Mouse (Mus musculus) heart, postnatal 0 days (tissue): ENCODE measurements around the gene Zfp473. TPM values are rescaled to one million over a fixed set of nuclear protein-coding genes. Genes with fewer than 3 reads are reported as not detected.
A peak's percentile ranks its signal among the peaks of the same experiment; 100 is the strongest.

Experiments used
- ATAC-seq: fragments of 200-750 bp; cut with Nextera tagmentation; 2 replicates; pipeline ENCODE4 v1.8.0; 2017; ENCODE audit warnings: low read depth, moderate number of reproducible peaks, moderate library complexity; ENCODE audit not compliant: insufficient read depth
- DNase-seq: peaks from one replicate; pipeline ENCODE4 v3.0.0-alpha.2; 2016; ENCODE audit warnings: low spot score
- H3K27ac ChIP-seq: fragments of 300-500 bp; sonication (generic); 2 replicates; pipeline ENCODE4 v1.5.1; 2014; ENCODE audit warnings: low read depth, mild to moderate bottlenecking
- H3K27me3 ChIP-seq: fragments of 300-500 bp; sonication (generic); 2 replicates; pipeline ENCODE4 v1.6.1; 2014; ENCODE audit warnings: low read length, mixed read lengths; ENCODE audit not compliant: control insufficient read depth, insufficient read depth
- H3K36me3 ChIP-seq: fragments of 300-500 bp; sonication (generic); replicated peaks from 2 replicates; pipeline ENCODE4 v1.6.1; 2014; ENCODE audit warnings: low read length, mixed read lengths; ENCODE audit not compliant: control insufficient read depth, insufficient read depth
- H3K4me1 ChIP-seq: fragments of 300-500 bp; sonication (generic); 2 replicates; pipeline ENCODE4 v1.6.1; 2014; ENCODE audit warnings: antibody characterized with exemption; ENCODE audit not compliant: control insufficient read depth, insufficient read depth
- H3K4me2 ChIP-seq: fragments of 300-500 bp; sonication (generic); 2 replicates; pipeline ENCODE4 v1.6.1; 2014; ENCODE audit warnings: low read depth, mild to moderate bottlenecking, low read length, moderate library complexity
- H3K4me3 ChIP-seq: fragments of 300-500 bp; sonication (generic); 2 replicates; pipeline ENCODE4 v1.5.1; 2014; ENCODE audit warnings: low read depth, low read length
- H3K9ac ChIP-seq: fragments of 300-500 bp; sonication (generic); replicated peaks from 2 replicates; pipeline ENCODE4 v1.6.1; 2014; ENCODE audit warnings: low read depth, low read length, mixed read lengths
- H3K9me3 ChIP-seq: fragments of 300-500 bp; sonication (generic); replicated peaks from 2 replicates; pipeline ENCODE4 v1.6.1; 2016; ENCODE audit warnings: low read length; ENCODE audit not compliant: control insufficient read depth
- CTCF ChIP-seq: IDR thresholded peaks from 2 replicates; pipeline ENCODE4 v1.5.1; 2016; ENCODE audit warnings: antibody characterized with exemption, control low read depth, low read depth
- EP300 ChIP-seq: IDR thresholded peaks from 2 replicates; pipeline ENCODE4 v1.6.1; 2016; ENCODE audit warnings: antibody characterized with exemption, low read depth
- WGBS: fragments of 180-500 bp; shearing (Covaris S2); extraction: QIAGEN DNeasy Blood & Tissue Kit; methylation state at CpG from one replicate; pipeline ENCODE4 v1.1.7; 2014; 5-methylcytosine and 5-hydroxymethylcytosine counted together
- polyA plus RNA-seq: library from polyadenylated mRNA; unstranded; fragments of >200 nt; fragmentation: Nextera tagmentation; extraction: Ambion mirVana; gene quantifications from 2 replicates; pipeline ENCODE4 v1.2.1, GENCODE M21; 2015
- total RNA-seq: library from RNA; depleted of rRNA; stranded (reverse); fragments of >200 nt; gene quantifications from 2 replicates; pipeline ENCODE4 v1.2.3, GENCODE M21; 2014; ENCODE audit warnings: low replicate concordance; rRNA removed

The Zfp473 gene
- total and polyA plus RNA-seq, 2 experiments from 2014 or later, result 0.15 to 0.46 TPM

GRCm38 (mm10) chr7:44683656-44684055, 67.2 kb downstream of the Zfp473 start:
- no peak for TF ChIP-seq CTCF
- TF ChIP-seq EP300, result no peak
- ATAC-seq (peak; percentile 35; the same call in 1 of the 2 replicates), DNase-seq (peak; percentile 30)
- Histone ChIP-seq H3K4me2 (no peak overlapping the region), H3K36me3 (no peaks in the 10 kb centered on the region), H3K27ac (no peak overlapping the region), H3K9ac (no peak overlapping the region), H3K27me3 (no peaks in the 10 kb centered on the region), H3K4me3 (no peak overlapping the region), H3K4me1 (no peaks in the 10 kb centered on the region), H3K9me3 (0 out of 2 replicates have a peak, but pooled peaks cover 2% of the 10 kb centered on the region)
- 59% methylated on average over 8 of the region's 8 CpGs for WGBS

Other genes with a start within 250 kb of the Zfp473 start
- gene Mybpc2, start 226.4 kb downstream of the Zfp473 start, total RNA-seq, result 3.3 and 4.5 TPM in 2 replicates
- 2.5 and 2.6 TPM in 2 replicates for gene Mybpc2, start 226.4 kb downstream of the Zfp473 start, polyA plus RNA-seq
- 1.2 and 2.6 TPM in 2 replicates for gene Spib, start 219.0 kb downstream of the Zfp473 start, total RNA-seq
- 0.11 and 0.12 TPM in 2 replicates for gene Spib, start 219.0 kb downstream of the Zfp473 start, polyA plus RNA-seq
- gene Pold1, start 202.2 kb downstream of the Zfp473 start, total RNA-seq, result 36.1 and 41.8 TPM in 2 replicates
- 18.3 and 18.9 TPM in 2 replicates for gene Pold1, start 202.2 kb downstream of the Zfp473 start, polyA plus RNA-seq
- gene Nr1h2, start 197.1 kb downstream of the Zfp473 start, total RNA-seq, result 60.9 and 70.3 TPM in 2 replicates
- 50.1 and 51.3 TPM in 2 replicates for gene Nr1h2, start 197.1 kb downstream of the Zfp473 start, polyA plus RNA-seq
- 1.2 TPM in 1 of 2 replicates, not detected in the other for gene Napsa, start 178.7 kb downstream of the Zfp473 start, total RNA-seq
- gene Napsa, start 178.7 kb downstream of the Zfp473 start, polyA plus RNA-seq, result 0.65 and 0.81 TPM in 2 replicates
- gene Kcnc3, start 160.4 kb downstream of the Zfp473 start, total RNA-seq, result not detected in 2 replicates
- not detected in 2 replicates for gene Kcnc3, start 160.4 kb downstream of the Zfp473 start, polyA plus RNA-seq
- gene Myh14, start 80.2 kb downstream of the Zfp473 start, total RNA-seq, result 2.9 TPM in 2 replicates
- gene Myh14, start 80.2 kb downstream of the Zfp473 start, polyA plus RNA-seq, result 0.89 and 1.4 TPM in 2 replicates
- gene Izumo2, start 42.3 kb downstream of the Zfp473 start, total RNA-seq, result not detected in 2 replicates
- gene Izumo2, start 42.3 kb downstream of the Zfp473 start, polyA plus RNA-seq, result not detected in 2 replicates
- 25.7 and 31.7 TPM in 2 replicates for gene Vrk3, start 2.6 kb downstream of the Zfp473 start, total RNA-seq
- 28.7 and 32.9 TPM in 2 replicates for gene Vrk3, start 2.6 kb downstream of the Zfp473 start, polyA plus RNA-seq
- 75.3 and 78.0 TPM in 2 replicates for gene Nup62, start 65.0 kb upstream of the Zfp473 start, total RNA-seq
- 37.6 and 40.9 TPM in 2 replicates for gene Nup62, start 65.0 kb upstream of the Zfp473 start, polyA plus RNA-seq
- gene Il4i1, start 65.3 kb upstream of the Zfp473 start, total RNA-seq, result not detected in 2 replicates
- gene Il4i1, start 65.3 kb upstream of the Zfp473 start, polyA plus RNA-seq, result 0.93 and 1.1 TPM in 2 replicates
- gene Atf5, start 65.6 kb upstream of the Zfp473 start, total RNA-seq, result 5.6 and 16.0 TPM in 2 replicates
- gene Atf5, start 65.6 kb upstream of the Zfp473 start, polyA plus RNA-seq, result 3.0 and 3.5 TPM in 2 replicates
- 81.8 and 137 TPM in 2 replicates for gene Akt1s1, start 97.9 kb upstream of the Zfp473 start, total RNA-seq
- gene Akt1s1, start 97.9 kb upstream of the Zfp473 start, polyA plus RNA-seq, result 91.3 and 91.8 TPM in 2 replicates
- 43.5 and 101 TPM in 2 replicates for gene Tbc1d17, start 98.0 kb upstream of the Zfp473 start, total RNA-seq
- 51.7 and 57.5 TPM in 2 replicates for gene Tbc1d17, start 98.0 kb upstream of the Zfp473 start, polyA plus RNA-seq
- 43.6 and 45.9 TPM in 2 replicates for gene Pnkp, start 106.1 kb upstream of the Zfp473 start, total RNA-seq
- gene Pnkp, start 106.1 kb upstream of the Zfp473 start, polyA plus RNA-seq, result 24.5 and 27.2 TPM in 2 replicates
- gene Ptov1, start 118.7 kb upstream of the Zfp473 start, total RNA-seq, result 335 and 364 TPM in 2 replicates
- gene Ptov1, start 118.7 kb upstream of the Zfp473 start, polyA plus RNA-seq, result 246 and 248 TPM in 2 replicates
- gene Med25, start 141.7 kb upstream of the Zfp473 start, total RNA-seq, result 112 and 136 TPM in 2 replicates
- gene Med25, start 141.7 kb upstream of the Zfp473 start, polyA plus RNA-seq, result 69.0 and 73.3 TPM in 2 replicates
- gene Fuz, start 145.0 kb upstream of the Zfp473 start, total RNA-seq, result 25.0 and 50.8 TPM in 2 replicates
- gene Fuz, start 145.0 kb upstream of the Zfp473 start, polyA plus RNA-seq, result 10.0 and 12.0 TPM in 2 replicates
- gene Ap2a1, start 178.4 kb upstream of the Zfp473 start, total RNA-seq, result 63.1 and 99.0 TPM in 2 replicates
- 36.2 and 37.1 TPM in 2 replicates for gene Ap2a1, start 178.4 kb upstream of the Zfp473 start, polyA plus RNA-seq
- not detected in 2 replicates for gene Tsks, start 192.2 kb upstream of the Zfp473 start, total RNA-seq
- 0.16 and 0.27 TPM in 2 replicates for gene Tsks, start 192.2 kb upstream of the Zfp473 start, polyA plus RNA-seq
- 7.5 and 12.7 TPM in 2 replicates for gene Cpt1c, start 223.8 kb upstream of the Zfp473 start, total RNA-seq
- gene Cpt1c, start 223.8 kb upstream of the Zfp473 start, polyA plus RNA-seq, result 3.4 and 3.9 TPM in 2 replicates
- 152 and 173 TPM in 2 replicates for gene Prmt1, start 235.5 kb upstream of the Zfp473 start, total RNA-seq
- gene Prmt1, start 235.5 kb upstream of the Zfp473 start, polyA plus RNA-seq, result 271 and 300 TPM in 2 replicates
- gene Irf3, start 246.6 kb upstream of the Zfp473 start, total RNA-seq, result 31.7 and 61.1 TPM in 2 replicates
- 44.8 and 51.7 TPM in 2 replicates for gene Irf3, start 246.6 kb upstream of the Zfp473 start, polyA plus RNA-seq
- 20.3 and 22.0 TPM in 2 replicates for gene Bcl2l12, start 247.7 kb upstream of the Zfp473 start, total RNA-seq
- gene Bcl2l12, start 247.7 kb upstream of the Zfp473 start, polyA plus RNA-seq, result 25.5 and 27.5 TPM in 2 replicates